Mouse (Mus musculus): ENCODE measurements around the gene Upf1.

The Upf1 gene

DNA sequence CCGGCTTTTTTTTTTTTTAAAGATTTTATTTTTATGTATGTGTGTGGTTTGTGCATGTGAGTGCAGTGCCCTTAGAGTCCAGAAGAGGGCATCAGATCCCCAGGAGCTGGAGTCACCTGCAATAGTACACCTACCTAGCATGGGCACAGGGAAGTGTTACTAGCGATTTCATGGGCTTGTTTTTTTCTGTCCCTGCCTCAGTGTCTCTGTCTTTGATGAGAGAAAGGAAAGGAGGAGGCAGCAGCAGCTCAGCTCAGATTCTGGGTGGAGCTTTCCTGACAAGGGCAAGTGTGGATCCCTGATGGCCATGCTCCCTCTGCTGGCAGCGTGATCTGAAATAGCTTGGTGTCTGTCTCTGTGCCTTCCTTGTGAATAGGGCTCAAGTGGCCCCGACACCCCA is 7.7 kb upstream of the Upf1 start:
- in situ Hi-C loops (cut with MboI, MseI), result no loop called here

DNA sequence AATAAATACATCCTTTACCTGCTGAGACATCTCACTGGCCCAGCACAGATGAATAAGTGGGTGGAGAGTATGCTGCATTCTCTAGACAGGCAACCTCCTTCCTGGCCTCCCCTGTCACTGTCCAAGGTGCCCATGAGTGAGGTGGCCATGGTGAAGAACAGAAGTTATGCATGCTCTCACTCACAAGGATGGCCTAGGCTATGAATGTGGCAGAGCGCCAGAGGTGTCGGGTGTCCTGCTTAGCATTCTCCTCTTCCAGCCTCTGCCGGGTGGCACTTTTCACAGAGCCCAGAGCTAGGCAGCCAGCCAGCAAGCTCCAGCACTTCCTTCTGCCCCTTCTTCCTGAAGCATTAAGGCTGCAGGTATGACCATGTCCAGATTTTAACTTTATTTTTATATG is 6.3 kb upstream of the Upf1 start:
- in situ Hi-C loops (cut with MboI, MseI), result no loop called here

DNA sequence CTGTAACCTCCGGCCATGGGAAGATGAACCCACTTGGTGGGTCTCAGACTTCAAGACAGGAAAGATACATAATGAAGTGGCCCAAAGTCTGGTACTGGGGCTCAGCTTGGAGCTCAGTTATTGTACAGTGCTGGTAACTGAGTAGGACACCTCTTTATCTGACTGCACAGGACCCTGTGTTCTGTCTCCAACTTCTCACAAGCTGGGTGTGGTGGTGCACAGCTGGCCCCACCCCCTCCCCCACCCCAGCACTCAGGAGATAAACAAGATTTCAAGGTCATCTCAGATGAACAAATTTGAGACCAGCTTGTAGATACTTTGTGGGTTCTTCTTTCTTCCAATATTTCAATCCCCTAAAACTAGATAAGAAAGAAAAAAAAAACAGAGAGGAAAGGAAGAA is 3.0 kb upstream of the Upf1 start:
- in situ Hi-C loops (cut with MboI, MseI), result no loop called here

DNA sequence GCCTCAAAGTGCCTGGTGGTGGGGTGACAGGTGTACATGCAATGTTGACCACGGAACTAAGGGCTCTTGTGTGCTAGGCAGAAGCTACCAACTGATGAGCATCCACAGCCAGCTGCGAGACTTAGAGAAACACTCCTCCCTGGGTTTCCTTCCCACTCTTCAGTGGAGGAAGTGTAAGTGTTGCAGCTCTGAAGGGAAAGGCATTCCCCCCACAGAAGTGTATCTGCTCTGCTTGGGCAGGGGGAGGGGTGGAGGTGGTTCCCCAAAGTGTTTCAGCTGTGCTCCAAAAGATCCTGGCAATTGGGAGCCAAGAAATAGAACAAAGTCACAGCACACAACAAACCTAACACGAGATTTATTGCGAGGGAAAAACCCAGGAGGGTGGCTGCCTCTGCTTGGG is 926 bp upstream of the Upf1 start:
- in situ Hi-C loops (cut with MboI, MseI), result no loop called here

DNA sequence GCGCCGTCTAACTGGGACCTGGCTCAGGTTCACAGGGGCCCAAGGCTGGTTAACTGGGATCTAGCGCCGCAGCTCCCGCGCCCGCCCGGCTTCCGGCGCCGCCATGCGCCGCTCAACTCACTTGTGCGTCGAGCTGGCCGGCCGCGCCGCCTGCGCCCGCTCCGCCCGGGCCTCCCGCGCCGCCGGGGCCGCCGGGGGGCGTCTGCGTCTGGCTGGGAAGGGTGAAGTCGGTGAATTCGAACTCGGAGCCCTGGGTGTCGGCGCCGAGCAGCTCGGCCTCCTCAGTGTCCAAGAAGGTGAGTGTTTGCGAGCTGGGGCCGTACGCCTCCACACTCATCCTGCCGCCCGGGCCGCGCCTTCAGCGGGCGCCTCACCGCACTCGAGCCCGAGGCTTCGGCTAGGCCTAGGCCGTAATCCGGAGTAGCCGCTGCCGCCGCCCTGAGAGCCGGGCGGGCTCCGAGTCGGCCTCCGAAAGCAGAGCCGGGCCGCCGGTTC is 374 bp downstream of the Upf1 start:
- in situ Hi-C loops (cut with MboI, MseI), result no loop called here

DNA sequence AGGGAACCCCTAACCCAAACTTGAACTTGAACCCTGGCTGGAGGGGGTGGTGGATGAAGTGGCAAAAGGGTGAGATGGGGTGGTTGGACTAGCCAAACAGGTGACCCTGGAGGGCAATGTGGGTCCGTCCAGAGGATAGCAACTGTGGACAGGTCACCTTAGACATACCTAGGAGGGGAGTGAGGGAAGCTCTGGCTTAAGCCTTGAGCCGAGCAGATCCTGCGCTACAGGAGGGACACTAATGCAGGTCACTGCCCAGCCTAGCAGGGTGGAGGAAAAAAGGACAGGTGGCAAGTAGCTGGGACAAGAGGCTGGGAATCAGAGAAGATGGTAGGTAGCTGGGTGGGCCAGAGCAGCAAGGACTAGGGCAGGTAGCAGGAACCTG is 1.1 kb downstream of the Upf1 start:
- in situ Hi-C loops (cut with MboI, MseI), result no loop called here

DNA sequence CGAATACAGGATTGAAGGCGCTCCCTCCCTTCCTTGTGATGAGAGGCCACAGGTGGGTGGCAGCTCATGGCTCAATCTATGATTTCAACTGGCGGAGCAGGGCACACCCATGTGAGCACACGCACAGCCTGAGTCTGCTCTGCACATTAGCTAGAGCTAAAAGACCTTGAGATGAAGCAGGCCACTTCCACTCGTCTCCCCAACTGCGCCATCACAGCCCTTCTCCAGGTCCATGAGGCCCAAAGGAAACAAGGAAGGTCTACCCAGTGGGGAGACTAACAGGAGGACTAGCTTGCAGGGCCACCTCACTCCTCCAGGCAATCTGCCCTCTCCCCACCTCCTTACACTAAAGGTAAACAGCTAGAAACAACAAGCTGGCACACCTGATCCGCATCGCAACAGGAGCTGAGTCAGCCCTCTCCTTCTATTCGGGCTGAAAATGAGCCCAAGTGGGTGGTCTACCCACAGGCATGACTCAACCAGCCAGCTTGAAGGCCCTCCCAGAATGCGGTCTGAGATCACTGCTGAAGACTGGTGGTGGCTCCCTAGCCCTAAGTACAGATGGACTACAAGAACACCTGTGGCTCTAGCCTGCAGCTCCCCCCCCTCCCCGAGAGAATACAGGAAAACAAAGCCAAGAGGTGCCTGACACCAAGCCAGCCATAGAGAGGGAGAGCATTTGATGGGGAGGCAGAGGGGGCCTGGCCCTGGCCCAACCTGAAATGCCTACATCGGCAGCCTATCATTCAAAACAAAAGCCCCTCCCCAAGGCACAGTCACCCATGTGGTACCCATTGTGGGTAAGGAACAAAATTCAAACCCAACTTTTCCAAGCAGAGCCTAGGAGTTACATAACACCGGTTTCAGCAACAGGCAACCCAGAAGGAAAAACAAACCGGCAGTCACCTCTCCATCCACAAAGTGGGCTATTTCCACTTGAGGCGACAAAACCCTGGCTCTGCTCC is 1.8 kb downstream of the Upf1 start:
- in situ Hi-C loops (cut with MboI, MseI), result no loop called here

DNA sequence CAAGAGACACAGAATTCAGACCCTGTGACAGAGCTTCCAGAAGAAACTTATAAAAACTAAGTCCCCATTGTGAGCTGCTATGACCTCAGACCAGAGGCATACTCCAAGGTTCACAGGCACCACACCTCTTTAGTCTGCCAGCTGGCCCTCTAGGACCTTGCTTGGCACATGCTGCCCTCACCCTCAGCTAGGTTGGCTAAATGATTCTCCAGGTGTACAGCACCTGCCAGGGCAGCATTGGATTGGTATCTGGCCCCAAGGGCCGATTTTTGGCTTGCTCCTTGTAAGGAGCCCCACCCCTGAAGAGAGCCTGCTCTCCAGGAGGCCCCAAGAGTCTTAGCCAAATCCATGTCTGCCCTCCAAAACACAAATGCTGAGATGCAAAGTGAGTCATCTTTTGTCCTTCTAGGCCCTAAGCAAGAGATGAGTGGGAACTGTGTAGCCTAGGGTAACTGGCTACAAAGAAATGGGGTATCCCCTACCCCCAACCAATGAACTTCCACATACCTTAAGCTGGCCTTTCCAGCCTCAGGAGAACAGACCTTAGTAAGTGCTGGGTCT is 5.1 kb downstream of the Upf1 start:
- in situ Hi-C loops (cut with MboI, MseI), result no loop called here

DNA sequence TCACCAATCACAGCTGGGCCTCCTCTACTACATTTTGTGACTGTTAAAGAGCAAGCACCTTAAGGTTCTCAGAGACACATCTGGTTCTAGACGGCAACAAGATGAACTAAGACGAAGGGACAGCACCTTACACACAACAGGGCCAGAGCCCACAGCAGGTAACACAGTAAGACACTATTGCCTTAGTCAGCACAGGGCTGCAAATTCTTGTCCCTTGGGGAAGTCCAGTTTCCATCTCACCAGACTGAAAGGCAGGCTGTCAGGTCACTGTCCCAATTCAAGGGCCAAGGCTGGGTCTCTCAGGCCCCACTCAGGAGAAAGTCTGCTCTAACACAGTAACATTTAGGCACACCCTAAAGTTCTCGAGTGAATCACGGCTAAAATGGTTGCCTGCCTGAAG is 5.6 kb downstream of the Upf1 start:
- in situ Hi-C loops (cut with MboI, MseI), result no loop called here

DNA sequence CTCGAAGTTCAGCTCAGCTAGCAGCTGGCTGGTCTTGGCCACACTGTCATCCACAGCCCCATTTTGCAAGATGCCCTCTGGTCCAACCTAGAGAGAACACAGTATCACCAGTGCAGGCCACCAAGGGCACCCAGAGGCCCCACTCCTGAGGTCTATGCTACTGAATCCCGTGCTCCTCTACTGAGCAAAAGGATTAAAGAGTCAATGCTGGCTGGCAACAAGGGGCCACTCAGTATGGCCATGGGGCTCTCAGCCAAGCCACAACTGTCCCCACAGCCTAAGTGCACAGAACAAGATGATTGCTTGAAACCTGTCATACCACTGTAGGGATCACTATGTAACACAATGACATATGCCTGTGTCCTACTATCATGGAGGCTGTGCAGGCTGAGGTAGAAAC is 8.8 kb downstream of the Upf1 start:
- in situ Hi-C loops (cut with MboI, MseI), result no loop called here

DNA sequence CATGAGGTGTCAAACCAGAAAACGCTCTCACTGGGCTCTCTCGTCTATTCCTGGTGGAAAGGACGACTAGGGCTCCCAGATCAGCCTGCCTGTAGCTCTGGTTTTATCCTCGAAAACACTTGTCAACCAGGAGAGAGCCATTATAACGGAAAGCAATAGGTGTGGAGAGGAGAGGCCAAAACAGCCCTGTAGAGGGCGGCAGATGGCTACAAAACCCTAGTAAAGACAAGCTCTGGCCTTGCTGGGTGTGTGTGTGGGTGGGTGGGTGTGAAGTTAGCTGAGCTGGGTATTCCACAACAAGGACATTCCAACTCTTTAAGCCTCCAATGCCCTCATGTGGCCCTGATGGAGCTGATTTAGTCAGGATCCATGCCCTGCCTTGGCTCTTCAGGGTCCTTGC is 9.4 kb downstream of the Upf1 start:
- in situ Hi-C loops (cut with MboI, MseI), result no loop called here

DNA sequence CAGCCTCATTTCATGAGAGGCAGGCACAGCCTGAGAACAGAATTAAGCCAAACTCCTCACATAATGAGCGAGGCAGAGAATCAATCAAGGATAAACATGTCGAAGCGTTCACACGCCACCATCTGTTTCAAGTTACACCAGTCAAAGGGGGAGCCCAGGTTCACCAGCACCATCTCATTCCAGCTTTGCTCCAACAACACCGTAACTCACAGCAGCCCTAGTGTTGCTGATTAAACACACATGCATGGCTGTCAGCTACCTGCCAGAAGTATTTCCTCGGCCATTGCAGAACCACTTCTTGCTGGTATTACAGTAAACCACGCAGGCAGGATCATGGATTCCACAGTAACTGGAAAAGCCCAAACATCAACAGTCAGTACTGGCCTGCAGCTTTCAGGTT is 10.0 kb downstream of the Upf1 start:
- in situ Hi-C loops (cut with MboI, MseI), result no loop called here

DNA sequence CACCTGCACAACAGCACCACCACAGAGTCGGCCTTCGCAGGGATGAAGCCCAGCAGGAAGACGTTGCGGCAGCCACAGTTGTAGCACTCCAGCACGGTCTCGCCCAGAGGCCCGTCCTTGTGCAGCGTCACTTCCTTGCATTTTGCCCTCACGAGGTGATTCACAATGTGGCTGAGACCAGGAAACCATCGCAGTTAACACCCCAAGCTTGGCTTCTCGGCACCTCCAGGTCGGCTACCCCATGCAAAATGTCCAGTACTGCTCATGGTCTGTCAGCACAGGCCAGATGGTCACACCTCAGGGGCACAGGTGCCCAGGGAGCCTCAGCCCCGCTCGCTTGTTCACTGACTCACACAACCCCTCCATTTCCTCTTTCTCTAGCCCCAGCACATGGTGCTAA is 11.1 kb downstream of the Upf1 start:
- in situ Hi-C loops (cut with MboI, MseI), result no loop called here

DNA sequence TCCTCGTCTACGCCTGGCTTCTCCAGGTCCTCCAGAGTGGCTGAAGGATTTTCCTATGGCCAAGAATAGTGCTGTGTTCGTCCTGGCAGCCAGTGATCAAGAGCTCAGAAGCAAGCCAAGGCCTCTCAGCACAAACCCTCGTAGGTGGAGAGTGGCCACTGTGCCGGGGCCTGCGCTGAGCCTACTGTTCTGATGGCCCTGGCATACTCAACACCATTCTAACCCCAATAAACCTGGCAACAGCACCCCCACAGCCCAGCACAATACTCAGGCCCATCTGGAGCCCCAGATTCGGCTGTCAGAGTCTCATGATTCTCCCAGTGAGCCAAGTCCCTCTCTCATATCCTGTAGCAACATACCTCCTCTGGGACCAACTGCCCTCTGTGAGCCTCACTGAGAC is 12.4 kb downstream of the Upf1 start:
- in situ Hi-C loops (cut with MboI, MseI), result no loop called here

DNA sequence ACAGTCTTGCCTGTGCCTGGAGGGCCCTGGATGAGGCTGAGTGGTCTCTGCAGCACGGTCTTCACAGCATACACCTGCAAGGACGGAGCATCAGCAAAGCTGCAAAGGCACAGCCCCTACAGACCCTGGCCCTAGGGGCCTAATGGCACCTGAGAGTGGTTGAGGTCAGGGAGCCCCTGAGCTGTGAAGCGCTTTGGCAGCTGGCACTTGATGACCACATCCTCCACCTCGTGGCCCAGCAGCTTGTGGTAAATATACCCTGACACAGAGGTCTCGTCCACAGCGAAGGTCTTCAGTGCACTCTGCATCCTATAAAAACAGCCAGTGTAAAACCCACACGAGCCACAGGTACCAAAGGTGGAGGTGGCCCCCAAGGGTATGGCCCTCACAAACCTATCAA is 14.1 kb downstream of the Upf1 start:
- in situ Hi-C loops (cut with MboI, MseI), result no loop called here

DNA sequence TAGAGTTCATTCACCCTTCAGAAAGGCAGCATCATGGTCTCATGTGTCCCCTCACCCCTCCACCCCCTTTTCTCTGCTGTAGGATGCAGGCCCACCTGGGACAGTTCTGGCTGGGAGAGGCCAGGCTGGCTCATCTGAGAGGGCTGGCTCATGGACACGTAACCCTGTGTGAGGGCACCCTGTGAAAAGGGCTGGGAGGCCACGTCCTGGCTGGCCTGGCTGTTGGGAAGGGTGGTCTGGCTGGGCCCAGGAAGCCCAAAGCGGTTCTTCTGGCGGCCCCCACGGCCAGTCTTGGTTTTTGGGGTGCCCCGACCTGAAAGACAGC is 20.2 kb downstream of the Upf1 start:
- in situ Hi-C loops (cut with MboI, MseI), result no loop called here

DNA sequence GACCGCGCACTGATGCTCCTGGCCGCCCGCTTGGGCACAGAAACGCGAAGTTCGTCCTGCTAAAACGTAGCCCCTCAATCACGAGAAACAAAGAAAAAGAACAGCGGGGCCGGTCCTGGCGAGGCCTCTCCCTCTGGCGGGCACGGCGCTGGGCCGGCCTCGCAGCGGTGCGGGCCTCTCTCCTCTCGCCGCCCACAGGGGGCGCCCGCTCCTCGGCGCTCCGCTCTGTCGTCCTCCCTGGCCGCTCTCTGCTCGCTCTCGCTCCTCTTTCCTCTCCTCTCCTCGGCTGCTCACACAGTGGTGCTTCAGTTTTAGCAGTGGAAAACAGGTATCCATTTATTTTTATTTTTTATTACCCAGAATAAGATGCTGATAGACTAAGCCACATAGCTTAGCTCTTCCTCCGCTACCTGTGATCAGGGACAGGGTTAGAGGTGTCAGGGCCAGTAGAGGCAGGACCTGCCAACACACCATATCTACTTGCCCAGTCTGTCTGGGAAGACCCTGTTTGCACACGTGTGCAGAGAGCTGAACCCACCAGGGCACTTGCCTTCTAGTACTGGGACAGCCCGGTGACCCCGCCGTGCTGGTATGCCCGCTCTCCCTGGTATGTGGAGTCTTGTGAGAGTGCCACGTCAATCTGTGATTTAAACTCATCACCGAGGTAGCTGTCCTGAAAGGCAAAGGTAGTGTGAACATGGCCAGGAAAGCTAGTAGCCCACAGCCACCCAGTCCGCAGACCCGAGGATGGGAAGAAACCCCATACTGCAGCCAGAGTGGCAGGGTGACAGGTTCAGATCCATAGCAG is 20.8 kb downstream of the Upf1 start:
- in situ Hi-C loops (cut with MboI, MseI), result no loop called here

DNA sequence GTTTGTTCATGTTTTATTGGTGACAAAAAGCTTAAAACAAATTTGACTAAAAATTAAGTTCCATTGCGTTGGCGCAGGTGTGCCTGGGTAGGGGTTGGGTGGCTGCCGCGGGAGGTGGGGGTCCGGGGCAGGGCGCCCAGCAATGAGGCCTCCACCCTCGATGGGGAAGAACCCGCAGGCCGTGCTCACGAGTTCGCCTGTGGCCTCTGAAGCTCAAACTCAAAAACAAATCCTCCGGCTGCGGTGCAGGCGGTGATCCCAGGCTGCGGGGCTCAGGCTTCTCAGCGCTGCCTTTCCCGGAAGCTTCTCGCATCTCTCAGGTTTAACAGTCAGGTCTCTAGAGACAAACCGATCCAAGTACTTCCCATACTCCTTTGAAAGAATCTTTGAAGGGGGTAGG is 21.6 kb downstream of the Upf1 start:
- in situ Hi-C loops (cut with MboI, MseI), result no loop called here

DNA sequence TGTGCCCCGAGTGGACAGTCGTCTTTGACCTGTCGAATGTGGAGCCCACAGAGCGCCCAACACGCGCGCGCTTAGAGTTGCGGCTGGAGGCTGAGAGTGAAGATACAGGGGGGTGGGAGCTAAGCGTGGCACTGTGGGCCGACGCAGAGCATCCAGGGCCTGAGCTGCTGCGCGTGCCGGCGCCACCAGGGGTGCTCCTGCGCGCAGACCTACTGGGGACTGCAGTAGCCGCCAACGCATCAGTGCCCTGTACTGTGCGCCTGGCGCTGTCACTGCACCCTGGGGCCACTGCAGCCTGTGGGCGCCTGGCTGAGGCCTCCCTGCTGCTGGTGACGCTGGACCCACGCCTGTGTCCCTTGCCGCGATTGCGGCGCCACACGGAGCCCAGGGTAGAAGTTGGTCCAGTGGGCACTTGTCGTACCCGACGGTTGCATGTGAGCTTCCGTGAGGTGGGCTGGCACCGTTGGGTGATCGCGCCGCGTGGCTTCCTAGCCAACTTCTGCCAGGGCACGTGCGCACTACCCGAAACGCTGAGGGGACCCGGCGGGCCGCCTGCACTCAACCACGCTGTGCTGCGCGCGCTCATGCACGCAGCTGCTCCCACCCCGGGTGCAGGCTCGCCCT is 22.2 kb downstream of the Upf1 start:
- in situ Hi-C loops (cut with MboI, MseI), result no loop called here

DNA sequence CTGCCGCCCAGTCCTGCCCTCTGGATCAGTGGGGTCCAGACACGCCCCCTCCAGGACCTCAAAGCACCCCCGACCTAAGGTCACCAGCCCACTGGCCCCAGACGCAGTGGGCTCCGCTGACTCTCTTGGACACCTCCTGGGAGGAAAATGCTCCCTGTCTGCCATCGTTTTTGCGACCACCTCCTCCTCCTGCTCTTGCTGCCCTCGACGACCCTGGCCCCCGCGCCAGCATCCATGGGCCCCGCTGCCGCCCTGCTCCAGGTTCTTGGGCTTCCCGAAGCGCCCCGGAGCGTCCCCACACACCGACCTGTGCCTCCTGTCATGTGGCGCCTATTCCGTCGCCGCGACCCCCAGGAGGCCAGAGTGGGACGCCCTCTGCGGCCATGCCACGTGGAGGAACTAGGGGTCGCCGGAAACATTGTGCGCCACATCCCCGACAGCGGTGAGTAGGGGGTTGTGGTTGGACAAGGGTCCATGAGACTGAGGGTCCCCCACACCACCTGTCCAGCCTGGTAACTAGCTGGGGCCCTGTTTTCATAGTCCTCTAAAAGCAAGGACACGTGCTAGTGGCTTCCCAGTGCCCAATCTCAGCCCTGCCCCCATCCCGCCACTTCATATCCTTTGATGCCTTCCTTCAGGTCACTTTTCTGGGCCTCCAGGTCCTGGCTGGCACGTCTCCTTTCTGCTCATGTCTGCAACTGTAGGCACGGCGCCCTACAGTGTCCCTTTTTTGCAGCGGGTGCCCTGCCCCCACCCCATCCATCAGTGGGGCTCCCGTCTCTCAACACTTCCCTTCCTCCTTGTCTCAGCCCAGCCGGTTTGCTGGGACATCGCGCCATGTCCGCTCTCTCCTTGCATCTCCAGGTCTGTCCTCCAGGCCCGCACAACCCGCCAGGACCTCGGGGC is 23.0 kb downstream of the Upf1 start:
- in situ Hi-C loops (cut with MboI, MseI), result no loop called here

Measured in regulatory T cell (primary cell).